Mouse (Mus musculus) olfactory bulb, adult 2 months (tissue): ENCODE data around the gene Defb13.

Experiments used
- CTCF ChIP-seq: fragments of 200-500 bp; IDR thresholded peaks from 2 replicates; pipeline ENCODE4 v1.5.1; 2012; ENCODE audit warnings: low read depth, mild to moderate bottlenecking, low read length, moderate library complexity; ENCODE audit not compliant: insufficient read depth
- POLR2A ChIP-seq: fragments of 200-500 bp; IDR thresholded peaks from 2 replicates; pipeline ENCODE4 v1.6.1; 2012; ENCODE audit warnings: mild to moderate bottlenecking, low read depth, low read length, moderate library complexity; ENCODE audit not compliant: insufficient read depth

- TF ChIP-seq POLR2A (no peak), CTCF (no peak)
Observed at GRCm38 (mm10) chr8:21981664-21982337, 35.2 kb downstream of the Defb13 start.
